Mouse (Mus musculus): ENCODE results near the gene Scube2.

Gene Scube2

GRCm38 (mm10) chr7:109865370-109866229 lies at the start of gene Scube2:
TSS of gene Scube2 (minus strand) at chr7:109865679.
- DNase-seq, result no peak

GRCm38 (mm10) chr7:109906165-109906564 lies 40.7 kb upstream of the Scube2 start:
- DNase-seq, result no peak

GRCm38 (mm10) chr7:109900921-109901320 lies 35.4 kb upstream of the Scube2 start:
- no peak for DNase-seq

GRCm38 (mm10) chr7:109898911-109899310 lies 33.4 kb upstream of the Scube2 start:
- DNase-seq, result peak; percentile 32 to 44

GRCm38 (mm10) chr7:109892530-109892929 lies 27.1 kb upstream of the Scube2 start:
- DNase-seq, result peak; percentile 8 to 55

- DNase-seq, result no peak
These were observed 26.3 kb upstream of the Scube2 start for GRCm38 (mm10) chr7:109891786-109892185.

- DNase-seq, result no peak
These were observed 24.8 kb upstream of the Scube2 start for GRCm38 (mm10) chr7:109890256-109890655.

- DNase-seq, result no peak
These were observed 23.8 kb upstream of the Scube2 start for GRCm38 (mm10) chr7:109889300-109889699.

- no peak for DNase-seq
These were observed 20.8 kb upstream of the Scube2 start for GRCm38 (mm10) chr7:109886249-109886648.

GRCm38 (mm10) chr7:109882574-109882973 lies 17.1 kb upstream of the Scube2 start:
- no peak for DNase-seq

- no peak for DNase-seq
These were observed 16.2 kb upstream of the Scube2 start for GRCm38 (mm10) chr7:109881561-109882099.

GRCm38 (mm10) chr7:109879158-109879557 lies 13.7 kb upstream of the Scube2 start:
- DNase-seq, result no peak

- no peak for DNase-seq
These were observed 10.6 kb upstream of the Scube2 start for GRCm38 (mm10) chr7:109876085-109876484.

GRCm38 (mm10) chr7:109875598-109875997 lies 10.1 kb upstream of the Scube2 start:
- DNase-seq, result no peak

GRCm38 (mm10) chr7:109875033-109875432 lies 9.6 kb upstream of the Scube2 start:
- DNase-seq, result no peak

- DNase-seq, result no peak
These were observed 7.7 kb upstream of the Scube2 start for GRCm38 (mm10) chr7:109873170-109873569.

GRCm38 (mm10) chr7:109871232-109871631 lies 5.8 kb upstream of the Scube2 start:
- no peak for DNase-seq

GRCm38 (mm10) chr7:109868498-109868897 lies 3.0 kb upstream of the Scube2 start:
- DNase-seq, result no peak

- no peak for DNase-seq
These were observed 1.2 kb upstream of the Scube2 start for GRCm38 (mm10) chr7:109866643-109867042.

- DNase-seq, result no peak
These were observed 1.9 kb downstream of the Scube2 start for GRCm38 (mm10) chr7:109863561-109863960.

GRCm38 (mm10) chr7:109860162-109860561 lies 5.3 kb downstream of the Scube2 start:
- no peak for DNase-seq

GRCm38 (mm10) chr7:109859354-109859753 lies 6.1 kb downstream of the Scube2 start:
- no peak for DNase-seq

GRCm38 (mm10) chr7:109852752-109853212 lies 12.7 kb downstream of the Scube2 start:
- no peak for DNase-seq

GRCm38 (mm10) chr7:109852017-109852416 lies 13.5 kb downstream of the Scube2 start:
- no peak for DNase-seq
